Mouse (Mus musculus) testis, postnatal 14 days (tissue): Measurements from ENCODE around the gene Gm11568.
A peak's percentile ranks its signal among the peaks of the same experiment; 100 is the strongest.
"Not testable (repeated sequence)": the region's sequence is repeated elsewhere in the genome, so short reads cannot be mapped to it uniquely, and the experiment has no call there.

Experiments
- DNase-seq: peaks from one replicate; pipeline ENCODE4 v3.0.0; 2021; ENCODE audit warnings: low spot score

Gene Gm11568

DNA sequence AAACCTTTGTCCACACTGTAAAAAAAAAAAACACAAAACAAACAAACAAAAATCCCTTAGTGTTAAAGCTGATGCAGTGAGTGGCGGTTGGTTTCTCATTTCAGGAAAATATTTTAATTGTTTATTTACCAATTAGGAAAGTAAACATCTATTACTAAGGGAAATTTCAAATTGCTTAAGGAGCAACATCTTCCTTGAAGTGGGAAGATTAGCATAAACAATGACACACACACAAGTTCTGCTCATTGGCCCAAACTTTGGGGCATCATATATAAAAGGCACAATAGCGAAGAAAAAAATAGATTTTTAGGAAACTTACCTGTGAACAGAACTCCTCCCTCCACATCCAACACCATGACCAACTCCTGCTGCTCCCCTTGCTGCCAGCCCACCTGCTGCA, at the start of gene Gm11568:
Gene Gm11568 (plus strand): TSS at position 301 of the 400 bp plus-strand sequence.
- no peak for DNase-seq

DNA sequence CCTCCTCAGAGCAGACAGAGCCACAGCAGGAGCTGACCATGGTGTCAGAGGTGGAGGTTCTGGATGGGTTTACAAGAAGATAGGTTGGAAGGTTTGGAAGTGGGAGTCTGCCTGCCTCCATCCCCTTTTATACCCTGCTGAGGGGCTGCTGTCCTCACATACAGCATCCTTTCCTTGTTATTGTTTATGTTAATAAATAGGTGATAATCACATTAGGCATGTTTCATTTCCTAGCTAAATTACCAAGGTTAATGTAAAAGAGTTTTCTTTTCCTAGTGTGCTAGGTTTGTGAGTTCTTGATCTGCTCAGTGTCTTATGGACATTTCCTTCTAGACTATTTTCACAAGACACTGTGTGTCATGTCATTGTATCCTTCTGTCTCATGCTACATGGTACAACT, 47.9 kb upstream of the Gm11568 start, which contains the start of gene Krtap4-13:
Gene Krtap4-13 (minus strand): TSS at position 101 of the 400 bp plus-strand sequence.
- not testable (repeated sequence) for DNase-seq

DNA sequence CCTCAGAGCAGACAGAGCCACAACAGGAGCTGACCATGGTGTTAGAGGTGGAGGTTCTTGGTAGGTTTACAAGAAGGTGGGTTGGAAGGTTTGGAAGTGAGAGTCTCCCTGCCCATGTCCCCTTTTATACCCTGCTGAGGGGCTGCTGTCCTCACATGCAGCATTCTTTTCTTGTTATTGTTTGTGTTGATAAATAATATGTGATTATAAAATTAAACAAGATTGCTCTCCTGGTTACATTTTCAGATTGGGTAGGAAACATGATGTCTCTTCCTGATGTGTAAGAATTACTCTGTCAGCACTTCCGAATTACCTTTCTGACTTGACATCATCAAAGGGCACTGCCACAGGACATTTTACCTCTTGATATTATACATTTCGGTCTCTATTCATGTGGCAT, 42.2 kb upstream of the Gm11568 start, which contains the start of gene Gm11564:
Gene Gm11564 (minus strand): TSS at position 101 of the 400 bp plus-strand sequence.
- not testable (repeated sequence) for DNase-seq

DNA sequence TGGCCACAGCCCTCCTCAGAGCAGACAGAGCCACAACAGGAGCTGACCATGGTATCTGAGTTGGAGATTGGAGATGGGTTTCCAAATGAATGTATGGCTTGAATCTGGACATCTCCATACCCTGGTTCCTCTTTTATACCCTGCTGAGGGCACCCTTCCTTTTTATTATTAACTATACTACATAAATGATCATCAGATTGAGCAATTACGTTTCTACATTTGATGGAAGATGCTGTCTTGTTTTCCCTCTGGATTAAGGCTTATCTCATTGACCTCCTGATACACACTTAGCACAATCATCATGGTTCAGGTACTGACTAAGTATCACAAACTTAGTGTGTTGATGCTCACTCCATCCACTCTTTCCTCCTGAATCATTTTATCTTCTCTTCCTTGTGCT, 19.8 kb upstream of the Gm11568 start, which contains the start of gene 2300003K06Rik:
Gene 2300003K06Rik (minus strand): TSS at position 101 of the 400 bp plus-strand sequence.
- DNase-seq, result no peak

DNA sequence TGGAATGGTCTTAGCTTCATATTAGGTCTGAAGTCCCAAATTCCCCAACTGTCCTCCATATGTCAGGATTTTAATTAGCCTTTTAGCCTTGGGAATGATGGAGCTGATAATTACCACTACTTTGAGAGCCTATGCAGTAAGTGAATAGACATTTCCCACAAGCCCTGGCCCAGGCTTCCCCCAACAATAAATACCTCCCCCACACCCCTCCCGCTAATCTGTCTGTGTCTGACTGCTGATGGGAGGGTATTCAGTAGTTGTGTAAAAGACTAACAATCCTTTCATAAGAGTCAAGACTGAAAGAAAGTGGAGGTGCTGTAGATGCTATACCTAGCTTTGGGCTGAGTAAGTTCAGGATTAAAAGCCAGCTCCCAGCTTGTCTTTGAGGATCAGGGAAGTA, 15.5 kb upstream of the Gm11568 start:
- DNase-seq, result no peak

DNA sequence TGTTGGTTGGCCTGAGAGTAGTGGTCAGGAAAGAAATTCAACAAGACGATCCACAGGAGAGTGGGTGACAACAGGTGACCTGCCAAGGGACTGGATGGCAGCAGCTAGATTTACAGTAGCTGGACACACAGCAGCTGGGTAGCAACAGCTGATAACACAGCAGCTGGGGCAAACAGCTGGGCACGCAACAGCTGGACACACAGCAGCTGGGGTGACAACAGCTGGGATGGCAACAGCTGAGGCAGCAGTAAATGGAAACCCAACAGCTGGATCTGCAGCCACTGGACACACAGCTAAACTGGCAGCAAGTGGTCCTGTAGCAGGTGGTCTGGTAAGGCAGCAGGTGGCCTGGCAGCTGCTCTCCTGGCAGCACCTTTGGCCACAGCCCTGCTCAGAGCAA, 11.0 kb upstream of the Gm11568 start:
- DNase-seq, result no peak

DNA sequence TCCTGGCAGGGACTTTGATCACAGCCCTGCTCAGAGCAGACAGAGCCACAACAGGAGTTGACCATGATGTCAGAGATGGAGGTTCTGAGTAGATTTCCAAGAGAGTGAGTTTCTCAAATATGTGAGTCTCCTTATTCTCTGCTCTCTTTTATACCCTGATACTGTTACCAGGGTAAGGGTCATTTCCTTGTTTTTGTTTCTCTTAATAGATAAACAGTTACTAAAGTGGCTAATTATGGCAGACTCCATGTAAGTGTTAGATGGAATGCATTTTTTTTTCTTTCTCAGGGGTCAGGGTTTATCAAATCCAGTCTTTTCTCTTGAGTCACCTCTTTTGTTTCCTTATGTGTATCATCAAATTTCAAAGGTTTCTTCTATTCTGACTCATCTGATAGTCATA, 6.2 kb upstream of the Gm11568 start, which contains the start of gene Krtap4-16:
Gene Krtap4-16 (minus strand): TSS at position 101 of the 400 bp plus-strand sequence.
- DNase-seq, result no peak

DNA sequence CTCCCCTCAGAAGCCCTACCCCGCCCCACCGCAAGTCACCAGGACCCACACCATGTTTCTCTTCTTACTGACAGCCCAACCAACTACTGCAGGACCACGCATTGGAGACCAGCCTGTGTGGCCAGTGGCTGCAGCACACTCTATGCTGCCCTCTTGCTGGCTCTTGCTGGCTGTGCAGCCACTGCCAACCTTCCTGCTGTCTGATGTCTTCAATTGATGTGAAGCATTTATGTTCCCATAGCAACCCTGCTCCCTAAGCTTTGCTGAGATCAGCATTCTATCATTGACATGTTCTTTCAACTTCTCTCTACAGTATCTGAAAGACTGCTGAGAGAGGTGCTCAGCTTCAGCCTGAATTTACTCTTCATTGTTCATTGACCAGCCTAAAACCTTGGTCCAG, 3.6 kb upstream of the Gm11568 start:
- DNase-seq, result no peak

DNA sequence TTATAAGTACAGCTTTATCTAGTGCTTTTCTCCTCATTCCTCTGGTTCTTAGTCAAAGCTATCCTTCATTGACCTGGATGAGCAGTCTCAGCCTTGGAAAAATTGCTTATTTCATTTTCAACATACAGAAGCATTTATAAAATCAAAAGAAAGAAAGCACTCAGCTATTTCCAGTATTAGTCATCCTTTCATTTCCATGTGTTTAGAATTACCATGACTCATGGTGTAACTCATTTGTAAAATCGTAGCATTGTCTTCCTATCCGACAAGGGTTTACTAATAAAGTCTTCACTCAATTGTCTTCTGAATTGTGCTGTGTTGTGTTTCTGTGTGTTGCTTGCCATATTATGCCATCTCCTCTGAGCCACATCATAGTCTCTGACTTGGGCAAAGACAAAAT, 1.0 kb downstream of the Gm11568 start:
- no peak for DNase-seq

DNA sequence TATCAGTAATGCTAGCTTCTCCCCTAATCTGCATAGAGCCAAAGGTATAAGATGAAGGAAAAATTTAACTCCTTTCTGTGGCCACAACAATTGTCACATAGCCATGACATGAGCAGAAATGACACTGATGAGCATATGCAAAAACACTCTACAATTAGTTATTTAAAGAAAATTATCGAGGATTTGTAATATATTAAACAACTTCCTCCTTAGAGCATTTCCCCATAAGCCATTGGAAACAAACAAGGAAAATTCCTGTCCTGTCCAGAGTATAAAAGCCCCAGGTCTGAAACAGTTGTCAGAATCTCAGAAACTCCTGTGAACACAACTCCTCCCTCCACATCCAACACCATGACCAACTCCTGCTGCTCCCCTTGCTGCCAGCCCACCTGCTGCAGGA, 6.5 kb downstream of the Gm11568 start, which contains the start of gene Gm11559:
Gene Gm11559 (plus strand): TSS at position 301 of the 400 bp plus-strand sequence.
- not testable (repeated sequence) for DNase-seq

DNA sequence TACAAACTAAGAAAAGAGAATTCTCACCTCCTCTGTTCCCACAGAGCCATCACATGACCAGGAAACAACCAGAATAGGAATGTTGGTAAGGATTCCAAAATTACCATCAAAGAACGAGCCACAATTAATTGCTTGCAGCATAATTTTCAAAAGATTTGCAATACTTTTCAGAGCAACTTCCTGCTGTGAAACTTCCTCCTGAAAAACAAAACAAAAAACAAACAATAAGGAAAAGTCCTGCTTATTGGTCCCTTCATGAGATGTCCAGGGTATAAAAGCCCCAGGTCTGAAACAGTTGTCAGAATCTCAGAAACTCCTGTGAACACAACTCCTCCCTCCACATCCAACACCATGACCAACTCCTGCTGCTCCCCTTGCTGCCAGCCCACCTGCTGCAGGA, 15.4 kb downstream of the Gm11568 start, which contains the start of gene Krtap9-1:
Gene Krtap9-1 (plus strand): TSS at position 301 of the 400 bp plus-strand sequence.
- not testable (repeated sequence) for DNase-seq

DNA sequence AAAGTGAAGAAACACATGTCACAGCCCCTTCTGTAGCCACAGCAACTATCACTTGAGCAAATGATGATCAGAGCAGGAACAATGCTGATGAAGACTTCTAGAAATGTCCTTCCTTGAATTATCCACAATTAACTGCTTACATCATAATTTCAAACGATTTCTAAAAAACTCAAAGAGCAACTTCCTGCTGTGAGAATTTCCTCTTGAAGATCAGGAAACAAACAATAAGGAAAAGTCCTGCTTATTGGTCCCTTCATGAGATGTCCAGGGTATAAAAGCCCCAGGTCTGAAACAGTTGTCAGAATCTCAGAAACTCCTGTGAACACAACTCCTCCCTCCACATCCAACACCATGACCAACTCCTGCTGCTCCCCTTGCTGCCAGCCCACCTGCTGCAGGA, 21.2 kb downstream of the Gm11568 start, which contains the start of gene Gm11567:
Gene Gm11567 (plus strand): TSS at position 301 of the 400 bp plus-strand sequence.
- not testable (repeated sequence) for DNase-seq

DNA sequence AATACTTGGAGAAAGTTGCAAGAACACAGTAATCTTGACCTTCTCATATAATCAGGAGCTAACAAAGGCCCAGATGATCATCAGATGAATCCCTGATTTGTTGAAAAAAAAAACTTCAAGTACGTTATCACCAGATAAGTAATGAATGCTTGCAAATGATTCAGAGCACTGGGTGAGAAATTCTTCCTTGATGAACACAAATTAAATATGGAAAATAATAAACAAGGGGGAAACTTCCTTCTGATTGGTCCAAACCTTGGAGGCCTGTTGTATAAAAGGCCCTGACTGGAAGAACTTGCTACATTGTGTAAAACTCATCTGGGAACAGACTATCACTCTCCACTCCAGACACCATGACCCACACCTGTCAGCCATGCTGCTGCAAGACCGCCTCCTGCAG, 49.9 kb downstream of the Gm11568 start, which contains the start of gene Krtap31-1:
Gene Krtap31-1 (plus strand): TSS at position 301 of the 400 bp plus-strand sequence.
- DNase-seq, result peak; percentile 20
